Mouse (Mus musculus) skeletal muscle tissue, postnatal 0 days (tissue): ENCODE data around the gene Gadd45g. TPM values are rescaled to one million over a fixed set of nuclear protein-coding genes. Genes with fewer than 3 reads are reported as not detected.

ENCODE experiments used
- polyA plus RNA-seq: library from polyadenylated mRNA; unstranded; fragments of >200 nt; fragmentation: Nextera tagmentation; extraction: Ambion mirVana; gene quantifications from 2 replicates; pipeline ENCODE4 v1.2.1, GENCODE M21; 2015

Gadd45g gene
- polyA plus RNA-seq = 32.5 and 45.5 TPM in 2 replicates

DNA sequence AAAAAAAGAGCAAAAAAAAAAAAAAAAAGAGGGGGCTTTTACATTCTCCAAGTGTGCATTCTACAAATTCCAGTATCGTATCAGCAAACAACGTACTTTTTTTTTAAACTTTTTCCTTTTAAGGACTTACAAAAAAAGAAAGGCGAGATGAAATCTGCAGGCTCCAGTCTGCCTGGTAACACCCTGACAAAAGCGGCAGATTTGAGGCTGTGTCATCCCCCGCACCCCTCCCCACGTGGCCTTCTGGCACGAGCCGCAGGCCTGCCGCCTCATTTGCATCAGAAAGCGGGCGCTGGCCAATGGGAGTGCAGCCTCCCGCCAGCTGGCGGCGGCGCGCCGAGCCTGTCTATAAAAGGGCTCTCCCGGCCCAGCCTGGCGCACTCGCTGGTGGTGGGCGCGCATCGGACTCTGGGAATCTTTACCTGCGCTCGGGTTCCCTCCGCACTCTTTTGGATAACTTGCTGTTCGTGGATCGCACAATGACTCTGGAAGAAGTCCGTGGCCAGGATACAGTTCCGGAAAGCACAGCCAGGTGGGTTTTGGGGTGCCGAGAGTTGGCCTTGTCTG lies at the start of gene Gadd45g:
TSS of gene Gadd45g (plus strand) at position 378 of the 567 bp plus-strand sequence.

Other genes with a start within 250 kb of the Gadd45g start
- gene Cks2, start 201.4 kb upstream of the Gadd45g start, polyA plus RNA-seq = 60.6 and 61.3 TPM in 2 replicates
- gene Secisbp2, start 195.0 kb upstream of the Gadd45g start, polyA plus RNA-seq = 21.2 and 21.9 TPM in 2 replicates
- 21.1 and 23.4 TPM in 2 replicates for gene Sema4d, start 52.9 kb upstream of the Gadd45g start, polyA plus RNA-seq